Mouse (Mus musculus) kidney, adult 9 months (tissue): ENCODE results near the gene Fkbp10.

Source experiments
- DNase-seq: peaks from one replicate; pipeline ENCODE4 v3.0.0; 2022

Fkbp10 gene

DNA sequence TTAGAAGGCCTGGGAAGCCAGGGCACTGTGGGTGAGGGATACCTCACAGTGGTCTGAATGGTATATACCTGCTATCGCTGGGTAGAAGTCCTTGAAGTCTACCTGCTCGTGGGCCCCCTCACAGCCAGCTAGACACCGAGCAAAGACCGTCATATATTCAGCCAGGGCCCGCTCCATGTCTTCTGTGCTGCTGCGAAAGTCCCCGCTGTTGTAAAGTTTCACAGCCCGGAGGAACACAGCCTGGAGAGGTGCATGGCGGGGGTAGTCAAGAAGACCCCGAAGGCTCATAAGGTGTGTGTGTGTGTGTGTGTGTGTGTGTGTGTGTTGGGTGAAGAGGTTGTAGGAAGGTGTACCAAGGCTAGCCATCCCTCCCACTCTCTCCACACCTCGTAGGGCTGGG, 2.0 kb upstream of the Fkbp10 start:
- DNase-seq: no peak

GRCm38 (mm10) chr11:100414021-100414913, 1.2 kb upstream of the Fkbp10 start, which contains the start of gene P3h4:
Gene P3h4, minus strand, starts transcription at chr11:100414836.
- peak; percentile 80 for DNase-seq

GRCm38 (mm10) chr11:100421537-100421936, 6.0 kb downstream of the Fkbp10 start:
- no peak for DNase-seq

DNA sequence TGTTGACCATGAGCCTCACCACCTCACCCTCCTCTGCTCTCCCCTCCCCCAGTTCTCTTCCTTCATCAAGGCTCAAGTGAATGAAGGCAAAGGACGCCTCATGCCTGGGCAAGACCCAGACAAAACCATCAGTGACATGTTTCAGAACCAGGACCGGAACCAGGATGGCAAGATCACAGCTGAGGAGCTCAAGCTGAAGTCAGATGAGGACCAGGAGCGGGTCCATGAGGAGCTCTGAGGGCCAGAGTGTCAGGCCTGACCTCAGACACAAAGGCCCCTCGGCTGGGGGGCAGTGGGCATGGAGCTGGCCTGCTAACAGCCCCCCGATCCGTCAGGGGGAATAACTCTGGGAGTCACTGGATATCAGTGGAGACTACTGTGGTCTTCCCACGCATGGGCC, 8.3 kb downstream of the Fkbp10 start:
- no peak for DNase-seq

- DNase-seq: peak; percentile 81
These were observed 10.4 kb downstream of the Fkbp10 start for GRCm38 (mm10) chr11:100425851-100426250.

- DNase-seq: no peak
These were observed 11.3 kb downstream of the Fkbp10 start for GRCm38 (mm10) chr11:100426820-100427219.

DNA sequence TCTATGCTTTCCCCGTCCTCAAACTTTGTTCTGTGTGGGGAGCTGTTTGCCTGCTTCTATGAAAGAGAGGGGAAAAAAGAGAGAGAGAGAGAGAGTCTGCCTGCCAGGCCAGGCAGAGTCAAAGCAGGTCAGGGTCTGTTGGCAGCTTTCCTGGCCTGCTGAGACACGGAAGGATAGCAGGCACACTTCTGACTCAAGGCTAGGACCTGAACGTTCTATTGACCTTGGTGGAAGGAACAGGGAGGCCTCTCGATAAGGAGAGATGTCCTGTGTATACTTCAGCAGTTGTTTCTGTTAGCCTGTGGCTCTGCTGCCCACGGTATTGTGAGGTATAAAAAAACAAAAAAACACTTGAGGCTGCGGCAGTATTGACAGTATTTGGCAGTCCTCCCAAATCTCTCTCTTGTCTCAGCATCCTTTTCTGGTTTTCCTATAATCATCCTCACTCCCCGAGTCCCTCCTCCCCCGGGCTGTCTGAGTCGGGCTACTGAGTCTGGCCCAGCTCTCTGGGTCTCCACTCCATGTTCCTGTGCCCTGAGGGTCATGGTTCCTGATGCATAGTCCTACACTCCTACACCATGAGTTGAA, 13.2 kb downstream of the Fkbp10 start:
- DNase-seq: no peak

GRCm38 (mm10) chr11:100430052-100430451, 14.6 kb downstream of the Fkbp10 start:
- no peak for DNase-seq

GRCm38 (mm10) chr11:100432002-100432401, 16.5 kb downstream of the Fkbp10 start:
- DNase-seq: no peak

- no peak for DNase-seq
These were observed 20.3 kb downstream of the Fkbp10 start for GRCm38 (mm10) chr11:100435678-100436246.

DNA sequence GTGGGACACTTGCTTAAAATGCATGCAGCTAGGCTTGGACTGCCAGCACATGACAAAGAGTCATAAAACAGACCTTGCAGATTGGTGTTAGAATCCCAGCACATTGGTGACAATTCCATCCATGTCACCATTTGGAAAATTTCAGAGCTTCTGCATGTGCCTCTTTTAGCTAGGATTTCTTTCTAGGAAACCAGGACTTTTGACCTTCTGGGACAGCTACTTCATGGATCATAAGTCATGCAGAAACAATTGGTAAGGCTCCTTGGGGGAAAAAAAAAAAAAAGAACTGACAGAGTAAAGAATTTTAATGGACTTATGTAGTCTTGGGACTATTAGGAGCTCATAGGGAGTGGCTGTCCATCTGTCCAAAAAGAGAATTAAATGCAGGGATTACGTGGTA, 22.4 kb downstream of the Fkbp10 start:
- peak; percentile 63 for DNase-seq

GRCm38 (mm10) chr11:100440691-100441522, 25.4 kb downstream of the Fkbp10 start:
- DNase-seq: peak; percentile 71

GRCm38 (mm10) chr11:100441797-100442196, 26.3 kb downstream of the Fkbp10 start, which contains the start of the genes Nt5c3b and Klhl10:
Gene Nt5c3b, minus strand, starts transcription at chr11:100441808.
Gene Klhl10, plus strand, starts transcription at chr11:100441917.
- DNase-seq: no peak

DNA sequence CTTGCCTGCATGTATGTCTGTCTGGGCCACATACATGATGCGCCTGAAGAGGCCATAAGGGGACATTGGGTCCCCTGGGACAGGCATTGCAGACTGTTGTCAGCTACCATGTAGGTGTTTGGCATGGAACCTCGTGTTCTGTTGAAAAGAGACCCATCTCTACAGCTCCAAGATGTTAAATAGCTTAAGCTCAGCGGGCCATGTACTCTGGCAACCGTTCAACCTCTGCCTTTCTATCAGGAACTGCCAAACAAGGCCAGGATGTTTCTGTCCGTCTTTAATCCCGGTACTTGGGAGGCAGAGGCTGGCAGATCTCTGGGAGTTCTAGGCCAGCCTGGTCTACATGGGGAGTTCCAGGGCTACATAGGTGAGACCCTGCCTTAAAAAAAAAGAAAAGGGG, 27.1 kb downstream of the Fkbp10 start:
- peak; percentile 45 for DNase-seq

DNA sequence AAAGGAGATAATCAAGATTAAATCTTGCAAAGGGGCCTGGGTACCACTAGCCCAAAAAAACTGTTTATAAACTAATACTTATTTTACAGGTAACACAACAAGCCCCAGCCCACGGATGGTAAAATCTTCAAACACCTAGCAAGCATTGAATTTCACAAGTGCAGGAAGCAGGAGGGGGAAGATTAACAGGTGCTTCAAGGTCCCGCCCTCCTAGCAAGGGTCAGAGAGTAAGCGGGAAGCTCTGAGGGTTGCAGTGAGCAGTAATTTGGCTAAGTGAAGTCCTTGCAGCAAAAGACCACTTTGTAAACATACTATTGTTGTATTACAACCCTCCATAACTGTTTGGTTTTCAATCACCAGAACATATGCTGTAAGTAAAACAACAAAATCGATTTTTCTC, 41.8 kb downstream of the Fkbp10 start:
- DNase-seq: no peak

GRCm38 (mm10) chr11:100457711-100458110, 42.2 kb downstream of the Fkbp10 start:
- DNase-seq: no peak

DNA sequence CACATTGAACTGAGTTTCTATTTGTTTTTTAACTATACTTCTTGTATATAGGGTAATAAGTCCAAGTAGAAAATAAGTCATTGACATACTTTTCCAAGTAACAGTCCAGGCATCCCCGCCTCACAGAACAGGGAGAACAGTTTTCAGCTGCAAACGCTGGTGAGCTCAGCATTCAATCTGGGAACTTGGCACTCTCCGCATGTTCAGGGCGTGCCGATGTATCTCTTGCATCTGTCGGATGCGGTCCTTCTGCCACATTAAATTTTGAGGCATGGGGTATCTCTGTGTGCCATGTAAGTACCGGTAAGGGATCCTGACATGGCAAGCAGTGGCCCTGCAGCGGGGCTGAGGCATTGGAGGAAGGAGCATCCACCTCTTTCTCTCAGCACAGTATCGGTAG, 47.2 kb downstream of the Fkbp10 start:
- no peak for DNase-seq

DNA sequence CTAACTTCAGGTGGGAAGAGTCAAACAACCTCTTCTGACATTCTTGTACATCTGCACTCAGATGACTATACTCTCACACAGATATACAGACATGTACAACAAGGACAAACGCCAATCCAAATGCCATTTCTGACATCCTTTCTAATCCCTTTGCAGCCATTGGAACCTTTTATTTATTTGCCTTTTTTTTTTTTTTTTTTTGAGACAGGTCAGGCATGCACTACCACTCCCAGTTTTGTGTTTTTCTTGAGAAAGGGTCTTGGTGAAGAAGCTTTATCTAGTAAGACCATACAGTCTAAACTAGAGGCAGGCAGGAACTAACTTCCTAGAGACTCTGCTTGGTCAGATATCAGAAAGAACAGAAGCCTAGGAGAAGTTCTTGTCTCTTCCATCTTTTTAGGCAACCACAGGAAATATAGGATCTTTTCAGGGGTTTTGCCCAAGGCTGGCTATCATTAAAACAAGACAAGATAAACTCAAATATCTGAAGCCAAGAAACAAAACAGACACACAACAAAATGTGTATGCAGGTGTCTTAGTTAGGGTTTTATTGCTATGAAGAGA, 49.8 kb downstream of the Fkbp10 start:
- DNase-seq: no peak

GRCm38 (mm10) chr11:100465833-100466232, 50.3 kb downstream of the Fkbp10 start:
- no peak for DNase-seq

- DNase-seq: no peak
These were observed 56.1 kb downstream of the Fkbp10 start for GRCm38 (mm10) chr11:100471352-100472196.

GRCm38 (mm10) chr11:100472197-100472934, 56.9 kb downstream of the Fkbp10 start, which contains the start of gene Klhl11:
Gene Klhl11, minus strand, starts transcription at chr11:100472741.
- peak; percentile 92 for DNase-seq
